In genomic region chr6:135364891-135365301, GRCm38 (mm10) we compare ENCODE assay signal across 9 mouse cellular contexts. TPM values are rescaled to one million over a fixed set of nuclear protein-coding genes. Genes with fewer than 3 reads are reported as not detected.
DNase-seq lines count a peak whose midpoint lies in the region; ATAC-seq and TF ChIP-seq lines count a peak whose summit lies in the region.
"Had no signal": no experiment of that assay in that cellular context is flagged by ENCODE, and none has a peak within 500 bp of the region (broad histone marks: within the 10 kb centered on the region; RNA-seq: fewer than 3 reads in every experiment).

No protein-coding gene starts in this region.

- ATAC-seq in hindbrain, embryonic 14.5 days (ENCODE audit: low FRiP score): no peak
- ATAC-seq in liver, postnatal 0 days: 0 out of 2 replicates have a peak, but pooled peaks have one; percentile 14
- ATAC-seq in CD4-positive, CD25-positive, alpha-beta regulatory T cell, adult 4 months: no peak

- no peaks in the 10 kb centered on the region for H3K9me3 ChIP-seq in hindbrain, embryonic 14.5 days (ENCODE audit: control insufficient read depth, low read length)
- H3K9me3 ChIP-seq in liver, postnatal 0 days (ENCODE audit: low read length): no peaks in the 10 kb centered on the region

- DNase-seq in cerebellum, postnatal 10 days: peak; percentile 84 to 89
- no peak for DNase-seq in cerebellum, adult 9-11 months
- DNase-seq in gastrocnemius, adult 18-20 months (ENCODE audit: low spot score): peak; percentile 90
- peak; percentile 29 for DNase-seq in hindbrain, embryonic 14.5 days (ENCODE audit: low spot score)
- DNase-seq in liver, postnatal 0 days: peak; percentile 23
- peak; percentile 65 for DNase-seq in testis, postnatal 14 days (ENCODE audit: low spot score)
- DNase-seq in left cerebral cortex, postnatal 36 days (ENCODE audit: low spot score in 2 of 2): no peak

- intact Hi-C loops in left cerebral cortex, postnatal 36 days (cut with DNase I): loop anchor here (5.0 kb wide), 1 partner anchor 48 kb away; no protein-coding TSS in a partner anchor

- TF ChIP-seq CTCF in liver, postnatal 0 days (IDR thresholded peaks at IDR 0.05; ENCODE audit: low read depth): no peak

- peak overlapping the region; percentile 46; the same call in 1 of the 2 replicates for H3K27ac ChIP-seq in hindbrain, embryonic 14.5 days
- H3K27ac ChIP-seq in liver, postnatal 0 days (ENCODE audit: low read depth): no peak overlapping the region

- H3K27me3 ChIP-seq in hindbrain, embryonic 14.5 days (ENCODE audit: control insufficient read depth, insufficient read depth, low read length): no peaks in the 10 kb centered on the region
- H3K27me3 ChIP-seq in liver, postnatal 0 days (ENCODE audit: insufficient read depth, low read length): no peaks in the 10 kb centered on the region

- H3K36me3 ChIP-seq in hindbrain, embryonic 14.5 days (replicated peaks; ENCODE audit: control insufficient read depth, insufficient read depth): no peaks in the 10 kb centered on the region
- H3K36me3 ChIP-seq in liver, postnatal 0 days (replicated peaks; ENCODE audit: insufficient read depth, low read length): no peaks in the 10 kb centered on the region

- H3K4me3 ChIP-seq in hindbrain, embryonic 14.5 days (replicated peaks; ENCODE audit: low read length): no peak overlapping the region
- no peak overlapping the region for H3K4me3 ChIP-seq in liver, postnatal 0 days (ENCODE audit: low read depth, low read length)

- H3K4me2 ChIP-seq in hindbrain, embryonic 14.5 days (replicated peaks): peak overlapping the region; percentile 27; the same call in 1 of the 2 replicates
- no peak overlapping the region for H3K4me2 ChIP-seq in liver, postnatal 0 days (ENCODE audit: low read depth, low read length)

- H3K9ac ChIP-seq in hindbrain, embryonic 14.5 days: no peak overlapping the region; the same call in 1 of the 2 replicates
- H3K9ac ChIP-seq in liver, postnatal 0 days (replicated peaks): no peak overlapping the region

- peaks cover 8% of the 10 kb centered on the region; the same call in 1 of the 2 replicates for H3K4me1 ChIP-seq in hindbrain, embryonic 14.5 days (replicated peaks; ENCODE audit: control insufficient read depth, insufficient read depth, low read length)
- H3K4me1 ChIP-seq in liver, postnatal 0 days (ENCODE audit: insufficient read depth): peaks cover 15% of the 10 kb centered on the region

- 75% methylated on average over 6 of the region's 6 CpGs for WGBS in hindbrain, embryonic 14.5 days
- WGBS in liver, postnatal 0 days (ENCODE audit: insufficient replicate concordance): 64% methylated on average over 6 of the region's 6 CpGs

- TF ChIP-seq EP300 in liver, postnatal 0 days (IDR thresholded peaks at IDR 0.05; ENCODE audit: low read depth): no peak

RNA-seq across cellular contexts. Expression of gene Emp1, which starts 2.6 kb away (rescaled TPM):
- total RNA-seq in gastrocnemius, adult 18-20 months (2021): 10 to 100 TPM; 20.3 to 48.7 TPM
- polyA plus RNA-seq in hindbrain, embryonic 14.5 days (2014; fragmentation: Nextera tagmentation; extraction: Ambion mirVana): 4.9 and 5.3 TPM in 2 replicates
- polyA plus RNA-seq in liver, postnatal 0 days (2015; fragmentation: Nextera tagmentation; extraction: Ambion mirVana): 1.2 TPM in 2 replicates
- under 1 TPM; 0.71 to 0.95 TPM for polyA plus RNA-seq in CD4-positive, CD25-positive, alpha-beta regulatory T cell, adult 4 months (2017; shearing (Covaris generic))
- total RNA-seq in left cerebral cortex, postnatal 36 days (2021): 1 to 10 TPM; 1.3 to 3.7 TPM

RNA-seq across cellular contexts. Expression of gene Pbp2, which starts 54.7 kb away (rescaled TPM):
- total RNA-seq in gastrocnemius, adult 18-20 months (2021): not detected
- 0.16 and 0.31 TPM in 2 replicates for polyA plus RNA-seq in hindbrain, embryonic 14.5 days (2014; fragmentation: Nextera tagmentation; extraction: Ambion mirVana)
- polyA plus RNA-seq in liver, postnatal 0 days (2015; fragmentation: Nextera tagmentation; extraction: Ambion mirVana): not detected in 2 replicates
- polyA plus RNA-seq in CD4-positive, CD25-positive, alpha-beta regulatory T cell, adult 4 months (2017; shearing (Covaris generic)): not detected
- under 1 TPM in 1 of 2 experiments, not detected in 1; 0.32 TPM for total RNA-seq in left cerebral cortex, postnatal 36 days (2021)
- polyA plus RNA-seq: cerebellum, adult 2 months had no signal

Comparison
In these comparisons a context has a peak if more than half of its experiments do, and no peak if none do; other contexts are left out.
1. DNase-seq: peak in cerebellum, postnatal 10 days (2 of 2), gastrocnemius, adult 18-20 months (single experiment), hindbrain, embryonic 14.5 days (single experiment), liver, postnatal 0 days (single experiment) and testis, postnatal 14 days (single experiment); none in cerebellum, adult 9-11 months (single experiment) and left cerebral cortex, postnatal 36 days (0 of 2).